Mouse (Mus musculus): ENCODE measurements around the gene Dnaaf5.

DNA sequence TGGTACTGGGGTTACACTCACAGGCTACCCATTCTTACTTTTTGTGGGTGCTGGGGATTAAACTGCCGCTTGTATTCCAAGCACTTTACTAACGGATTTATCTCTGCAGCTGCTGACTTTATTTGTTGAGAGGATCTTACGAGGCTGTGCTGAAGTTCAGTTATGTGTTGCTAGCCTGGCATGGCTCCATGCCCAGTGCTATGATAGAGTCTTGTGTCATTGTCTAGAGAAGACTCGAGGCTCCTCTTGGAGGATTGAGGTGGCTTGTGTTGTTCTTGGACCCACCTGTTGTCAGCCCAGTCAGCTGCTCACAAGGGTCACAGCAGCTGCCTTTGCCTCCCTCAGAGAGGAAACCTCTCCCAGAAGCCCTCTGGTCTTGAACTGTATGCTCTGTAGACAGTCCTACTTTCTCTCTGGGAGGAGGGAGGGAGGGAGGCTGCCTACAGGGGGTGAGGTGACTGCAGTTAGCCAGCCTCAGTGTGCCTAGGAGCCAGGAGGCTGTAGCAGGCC, 70.0 kb downstream of the Dnaaf5 start:
- no peak for TF ChIP-seq POLR2AphosphoS2 (IDR thresholded peaks at IDR 0.05; ENCODE audit: insufficient read length, low read depth)
- TF ChIP-seq USF1 (IDR thresholded peaks at IDR 0.05; ENCODE audit: low read depth) = no peak
- no peak for TF ChIP-seq POLR2A (IDR thresholded peaks at IDR 0.05; ENCODE audit: insufficient read length, low read depth)
- peak; percentile 95 for TF ChIP-seq TCF12 (IDR thresholded peaks at IDR 0.05; ENCODE audit: insufficient read depth, poor library complexity, severe bottlenecking)
- TF ChIP-seq MAX (IDR thresholded peaks at IDR 0.05; ENCODE audit: low read depth) = no peak
- TF ChIP-seq MYOD1 (IDR thresholded peaks at IDR 0.05; ENCODE audit: control insufficient read depth in 1 of 3, insufficient read length in 2 of 3, low read depth in 2 of 3) = peak; percentile 97 to 100 (median 98)
- no peak for TF ChIP-seq CEBPB (IDR thresholded peaks at IDR 0.05; ENCODE audit: insufficient read depth, poor library complexity, severe bottlenecking)
- no peak for TF ChIP-seq E2F4 (IDR thresholded peaks at IDR 0.05; ENCODE audit: insufficient read depth)
